22 mouse cellular contexts compared by ENCODE assay signal in genomic region chr4:135053585-135053984, GRCm38 (mm10).
DNase-seq lines count a peak whose midpoint lies in the region; ATAC-seq and TF ChIP-seq lines count a peak whose summit lies in the region.
"Had no signal": no experiment of that assay in that cellular context is flagged by ENCODE, and none has a peak within 500 bp of the region (broad histone marks: within the 10 kb centered on the region; RNA-seq: fewer than 3 reads in every experiment).

No protein-coding gene starts in this region.

- no peak overlapping the region for H3K4me2 ChIP-seq in liver, embryonic 15.5 days
- H3K4me2 ChIP-seq in liver, embryonic 11.5 days, result no peak overlapping the region
- no peak overlapping the region for H3K4me2 ChIP-seq in lung, postnatal 0 days (replicated peaks; ENCODE audit: low read depth, low read length)
- H3K4me2 ChIP-seq: embryonic facial prominence, embryonic 13.5 days; forebrain, embryonic 15.5 days; hindbrain, embryonic 13.5 days; limb, embryonic 12.5 days had no signal

- TF ChIP-seq CTCF in lung, postnatal 0 days (IDR thresholded peaks at IDR 0.05), result no peak

- H3K9me3 ChIP-seq in liver, embryonic 15.5 days (replicated peaks), result no peaks in the 10 kb centered on the region
- peaks cover 4% of the 10 kb centered on the region; the same call in 1 of the 2 replicates for H3K9me3 ChIP-seq in liver, embryonic 11.5 days (ENCODE audit: control insufficient read depth, low read length)
- peaks cover 9% of the 10 kb centered on the region for H3K9me3 ChIP-seq in forebrain, embryonic 10.5 days
- H3K9me3 ChIP-seq in lung, postnatal 0 days (ENCODE audit: low read length), result no peaks in the 10 kb centered on the region
- H3K9me3 ChIP-seq: embryonic facial prominence, embryonic 13.5 days; forebrain, embryonic 15.5 days; heart, embryonic 10.5 days had no signal

- no peak for ATAC-seq in liver, embryonic 15.5 days (ENCODE audit: insufficient read depth)
- no peak for ATAC-seq in liver, embryonic 11.5 days (replicated peaks; ENCODE audit: low FRiP score)
- ATAC-seq in megakaryocyte progenitor cell, adult 5-6 weeks (replicated peaks; ENCODE audit: poor library complexity), result peak; percentile 56
- no peak for ATAC-seq in lung, postnatal 0 days
- ATAC-seq: forebrain, embryonic 15.5 days; inflammation-experienced regulatory T-cells, adult 6 months; Patski had no signal

- no peaks in the 10 kb centered on the region for H3K27me3 ChIP-seq in liver, embryonic 15.5 days
- no peaks in the 10 kb centered on the region for H3K27me3 ChIP-seq in liver, embryonic 11.5 days (replicated peaks; ENCODE audit: control insufficient read depth, insufficient read depth, low read length)
- no peaks in the 10 kb centered on the region for H3K27me3 ChIP-seq in forebrain, embryonic 10.5 days (ENCODE audit: poor library complexity, severe bottlenecking)
- H3K27me3 ChIP-seq in lung, postnatal 0 days (replicated peaks; ENCODE audit: insufficient read depth, low read length), result no peaks in the 10 kb centered on the region
- H3K27me3 ChIP-seq: embryonic facial prominence, embryonic 13.5 days; forebrain, embryonic 15.5 days; hindbrain, embryonic 13.5 days; Patski had no signal

- no peak overlapping the region for H3K4me3 ChIP-seq in liver, embryonic 15.5 days (replicated peaks)
- no peak overlapping the region for H3K4me3 ChIP-seq in liver, embryonic 11.5 days (ENCODE audit: low read depth, low read length)
- no peak overlapping the region for H3K4me3 ChIP-seq in forebrain, embryonic 10.5 days
- H3K4me3 ChIP-seq in lung, postnatal 0 days (ENCODE audit: low read depth, low read length), result no peak overlapping the region
- H3K4me3 ChIP-seq: embryonic facial prominence, embryonic 13.5 days; forebrain, embryonic 15.5 days; heart, embryonic 10.5 days; hindbrain, embryonic 13.5 days; limb, embryonic 12.5 days had no signal

- H3K36me3 ChIP-seq in liver, embryonic 15.5 days (replicated peaks), result no peaks in the 10 kb centered on the region
- H3K36me3 ChIP-seq in liver, embryonic 11.5 days (ENCODE audit: control insufficient read depth, insufficient read depth, low read length), result no peaks in the 10 kb centered on the region
- no peaks in the 10 kb centered on the region for H3K36me3 ChIP-seq in forebrain, embryonic 10.5 days (replicated peaks)
- no peaks in the 10 kb centered on the region for H3K36me3 ChIP-seq in lung, postnatal 0 days (ENCODE audit: insufficient read depth, low read length)
- H3K36me3 ChIP-seq: embryonic facial prominence, embryonic 13.5 days; forebrain, embryonic 15.5 days; heart, embryonic 10.5 days; hindbrain, embryonic 13.5 days; limb, embryonic 12.5 days had no signal

- no peak for TF ChIP-seq EP300 in lung, postnatal 0 days (IDR thresholded peaks at IDR 0.05)

- no peak overlapping the region for H3K9ac ChIP-seq in liver, embryonic 15.5 days
- no peak overlapping the region for H3K9ac ChIP-seq in liver, embryonic 11.5 days (ENCODE audit: low read depth, low read length)
- no peak overlapping the region for H3K9ac ChIP-seq in lung, postnatal 0 days (replicated peaks; ENCODE audit: low read depth)
- H3K9ac ChIP-seq: embryonic facial prominence, embryonic 13.5 days; forebrain, embryonic 15.5 days; hindbrain, embryonic 13.5 days; limb, embryonic 12.5 days had no signal

- H3K27ac ChIP-seq in liver, embryonic 15.5 days (replicated peaks), result 0 out of 2 replicates have a peak overlapping the region, but pooled peaks have one; percentile 6
- H3K27ac ChIP-seq in liver, embryonic 11.5 days (ENCODE audit: low read depth, low read length), result no peak overlapping the region
- H3K27ac ChIP-seq in forebrain, embryonic 10.5 days, result no peak overlapping the region
- no peak overlapping the region for H3K27ac ChIP-seq in lung, postnatal 0 days (ENCODE audit: low read length)
- H3K27ac ChIP-seq: embryonic facial prominence, embryonic 13.5 days; forebrain, embryonic 15.5 days; heart, embryonic 10.5 days; hindbrain, embryonic 13.5 days; limb, embryonic 12.5 days had no signal

- H3K4me1 ChIP-seq in liver, embryonic 15.5 days (replicated peaks), result peaks cover 10% of the 10 kb centered on the region
- no peaks in the 10 kb centered on the region for H3K4me1 ChIP-seq in liver, embryonic 11.5 days (replicated peaks; ENCODE audit: control insufficient read depth, insufficient read depth, low read length)
- H3K4me1 ChIP-seq in forebrain, embryonic 10.5 days, result no peaks in the 10 kb centered on the region
- H3K4me1 ChIP-seq in lung, postnatal 0 days (ENCODE audit: insufficient read depth, low read depth, low read length), result no peaks in the 10 kb centered on the region
- H3K4me1 ChIP-seq: forebrain, embryonic 15.5 days had no signal

- DNase-seq in liver, embryonic 11.5 days (ENCODE audit: low spot score), result no peak
- DNase-seq in 3134 (ENCODE audit: extremely low read depth, insufficient read length, low spot score), result peak; percentile 60
- DNase-seq in Muller cell, postnatal 12 days (ENCODE audit: inconsistent ontology term), result peak; percentile 24
- no peak for DNase-seq in lung, adult 18-20 months
- no peak for DNase-seq in forebrain, embryonic 10.5 days (ENCODE audit: extremely low spot score, low spot score)
- no peak for DNase-seq in lung, postnatal 0 days (ENCODE audit: low spot score)
- DNase-seq: adrenal gland, postnatal 10 days; cerebellum, adult 9-11 months; gastrocnemius, postnatal 36 days; kidney, adult 8-10 months; lung, adult 2 months; lung, postnatal 4 days; midbrain, embryonic 14.5 days had no signal

- 72% methylated on average over 11 of the region's 11 CpGs for whole genome bisulfite sequencing in liver, embryonic 15.5 days (ENCODE audit: insufficient replicate concordance)
- WGBS in liver, embryonic 11.5 days, result 88% methylated on average over 11 of the region's 11 CpGs
- WGBS in forebrain, embryonic 10.5 days, result 96% methylated on average over 11 of the region's 11 CpGs
- WGBS in lung, postnatal 0 days, result 89% methylated on average over 11 of the region's 11 CpGs

Comparison
In these comparisons a context has a peak if more than half of its experiments do, and no peak if none do; other contexts are left out.
1. DNase-seq: peak in 3134 (single experiment) and Muller cell, postnatal 12 days (single experiment); none in liver, embryonic 11.5 days (single experiment), lung, adult 18-20 months (0 of 2), forebrain, embryonic 10.5 days (single experiment) and lung, postnatal 0 days (single experiment).